Mouse (Mus musculus) layer of hippocampus, postnatal 25 days (tissue): ENCODE results near the gene Tbc1d23. TPM values are rescaled to one million over a fixed set of nuclear protein-coding genes. Genes with fewer than 3 reads are reported as not detected.
"Not testable (repeated sequence)": the region's sequence is repeated elsewhere in the genome, so short reads cannot be mapped to it uniquely, and the experiment has no call there.

Experiments used
- DNase-seq, 2 experiments: peaks; one replicate each; pipeline ENCODE4 v3.0.0; 2022; ENCODE audit warnings: mixed read lengths in 2 of 2, low spot score in 1 of 2; ENCODE audit errors: extremely low spot score in 1 of 2
- total RNA-seq, 2 experiments: library from RNA; stranded (reverse); gene quantifications; 2 replicates each; pipeline ENCODE4 v1.2.3; 2021

The Tbc1d23 gene
- total RNA-seq, 2 experiments from 2014 or later = 37.6 to 42.0 TPM

GRCm38 (mm10) chr16:57226444-57226843, 4.9 kb downstream of the Tbc1d23 start:
- DNase-seq = no peak

- DNase-seq = no peak
These were observed 10.9 kb downstream of the Tbc1d23 start for GRCm38 (mm10) chr16:57220361-57220760.

- no peak for DNase-seq
These were observed 15.3 kb downstream of the Tbc1d23 start for GRCm38 (mm10) chr16:57215957-57216356.

GRCm38 (mm10) chr16:57211037-57211436, 20.3 kb downstream of the Tbc1d23 start:
- no peak for DNase-seq

GRCm38 (mm10) chr16:57208342-57208741, 23.0 kb downstream of the Tbc1d23 start:
- DNase-seq = no peak

- no peak for DNase-seq
These were observed 34.0 kb downstream of the Tbc1d23 start for GRCm38 (mm10) chr16:57197281-57197680.

- no peak for DNase-seq
These were observed 34.7 kb downstream of the Tbc1d23 start for GRCm38 (mm10) chr16:57196590-57196989.

GRCm38 (mm10) chr16:57191214-57191613, 40.1 kb downstream of the Tbc1d23 start:
- DNase-seq = no peak

- DNase-seq = no peak
These were observed 40.9 kb downstream of the Tbc1d23 start for GRCm38 (mm10) chr16:57190390-57190789.

GRCm38 (mm10) chr16:57189493-57189892, 41.8 kb downstream of the Tbc1d23 start:
- DNase-seq = no peak

GRCm38 (mm10) chr16:57186618-57187017, 44.7 kb downstream of the Tbc1d23 start:
- DNase-seq = no peak

- no peak for DNase-seq
These were observed 49.3 kb downstream of the Tbc1d23 start for GRCm38 (mm10) chr16:57182037-57182436.

GRCm38 (mm10) chr16:57181180-57181579, 50.1 kb downstream of the Tbc1d23 start:
- DNase-seq = peak in 1 of 2 experiments; percentile 24

GRCm38 (mm10) chr16:57177664-57178063, 53.6 kb downstream of the Tbc1d23 start:
- no peak for DNase-seq

- DNase-seq = no peak
These were observed 54.0 kb downstream of the Tbc1d23 start for GRCm38 (mm10) chr16:57177254-57177653.

GRCm38 (mm10) chr16:57176276-57176675, 55.0 kb downstream of the Tbc1d23 start:
- no peak for DNase-seq

- DNase-seq = no peak
These were observed 55.6 kb downstream of the Tbc1d23 start for GRCm38 (mm10) chr16:57175751-57176150.

GRCm38 (mm10) chr16:57174480-57174879, 56.8 kb downstream of the Tbc1d23 start:
- not testable (repeated sequence) for DNase-seq

- no peak for DNase-seq
These were observed 59.7 kb downstream of the Tbc1d23 start for GRCm38 (mm10) chr16:57171570-57171969.

- DNase-seq = no peak
These were observed 60.1 kb downstream of the Tbc1d23 start for GRCm38 (mm10) chr16:57171161-57171560.

- DNase-seq = no peak
These were observed 63.1 kb downstream of the Tbc1d23 start for GRCm38 (mm10) chr16:57168236-57168635.

GRCm38 (mm10) chr16:57167514-57167912, 63.8 kb downstream of the Tbc1d23 start:
- no peak for DNase-seq
